Mouse (Mus musculus) spleen, adult 2 months (tissue): Measurements from ENCODE around the gene Akna.
"Not testable (repeated sequence)": the region's sequence is repeated elsewhere in the genome, so short reads cannot be mapped to it uniquely, and the experiment has no call there.

Experiments
- CTCF ChIP-seq: fragments of 200-500 bp; IDR thresholded peaks from 2 replicates; pipeline ENCODE4 v1.5.1; 2011; ENCODE audit warnings: mild to moderate bottlenecking, inconsistent platforms; ENCODE audit not compliant: insufficient read depth, insufficient read length, insufficient replicate concordance; ENCODE audit errors: extremely low read depth
- POLR2A ChIP-seq: fragments of 200-500 bp; IDR thresholded peaks from 2 replicates; pipeline ENCODE4 v1.6.1; 2011; ENCODE audit warnings: low read depth, low read length, inconsistent platforms

DNA sequence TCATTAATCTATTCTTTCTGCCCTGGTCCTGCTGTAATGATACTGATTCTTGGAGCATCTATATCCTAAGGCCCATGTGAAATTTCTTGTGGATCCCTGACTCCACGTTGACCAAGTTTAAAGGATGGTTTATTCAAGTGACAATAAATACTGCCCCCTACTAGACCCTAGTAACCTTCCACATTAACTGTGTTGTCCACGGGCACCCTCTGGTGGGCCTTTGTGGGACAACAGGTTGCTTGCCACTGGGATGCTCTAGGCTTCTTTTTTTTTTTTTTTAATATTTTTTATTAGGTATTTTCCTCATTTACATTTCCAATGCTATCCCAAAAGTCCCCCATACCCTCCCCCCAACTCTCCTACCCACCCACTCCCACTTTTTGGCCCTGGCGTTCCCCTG lies 83.6 kb downstream of the Akna start:
- TF ChIP-seq POLR2A, result not testable (repeated sequence)
- TF ChIP-seq CTCF, result peak; percentile 41; the same call in 1 of the 2 replicates
